Mouse (Mus musculus) stomach, postnatal 0 days (tissue): ENCODE data around the gene R3hdm1.

Experiments used
- CTCF ChIP-seq: IDR thresholded peaks from 2 replicates; pipeline ENCODE4 v1.5.1; 2016; ENCODE audit warnings: antibody characterized with exemption, low read depth, mild to moderate bottlenecking, moderate library complexity
- EP300 ChIP-seq: optimal IDR thresholded peaks from 2 replicates; pipeline ENCODE3; 2016; ENCODE audit warnings: antibody characterized with exemption

GRCm38 (mm10) chr1:128197353-128197752 is 94.3 kb downstream of the R3hdm1 start:
- TF ChIP-seq CTCF: no peak
- TF ChIP-seq EP300: no peak
